Mouse (Mus musculus) gastrocnemius, postnatal 14 days (tissue): ENCODE data around the gene Cd300ld4. TPM values are rescaled to one million over a fixed set of nuclear protein-coding genes. Genes with fewer than 3 reads are reported as not detected.

Experiments
- DNase-seq: peaks from one replicate; pipeline ENCODE4 v3.0.0; 2021; ENCODE audit warnings: mixed read lengths
- intact Hi-C: fragments of 180-260 bp; cut with DNase I; formaldehyde crosslinking; loops from one replicate; pipeline ENCODE4 v1.15.1; 2025; ENCODE audit warnings: low total_unique reads
- total RNA-seq, 2 experiments: library from RNA; stranded (reverse); gene quantifications; 2 replicates each; pipeline ENCODE4 v1.2.3; 2021

Gene Cd300ld4
- total RNA-seq, 2 experiments from 2014 or later = 1.1 TPM; not detected in 1

DNA sequence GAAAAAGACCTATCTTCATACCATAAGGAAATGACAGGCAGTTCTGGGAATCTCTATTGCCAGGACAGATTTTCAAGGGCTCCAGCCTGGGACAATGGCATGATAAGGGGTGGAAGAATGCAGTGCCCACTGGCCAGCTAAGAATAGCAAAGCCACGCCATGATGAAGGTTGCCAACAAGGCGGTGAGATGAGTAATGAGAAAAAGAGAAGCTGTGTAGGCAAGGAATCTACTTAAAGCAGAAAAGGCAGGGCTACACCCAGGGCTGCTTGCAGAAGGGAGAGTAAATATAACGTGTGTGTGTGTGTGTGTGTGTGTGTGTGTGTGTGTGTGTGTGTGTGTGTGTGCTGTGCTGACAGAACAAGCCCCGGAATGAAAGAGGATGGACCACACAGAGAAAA is 44.9 kb downstream of the Cd300ld4 start:
- no peak for DNase-seq
- intact Hi-C loops = no loop called here

DNA sequence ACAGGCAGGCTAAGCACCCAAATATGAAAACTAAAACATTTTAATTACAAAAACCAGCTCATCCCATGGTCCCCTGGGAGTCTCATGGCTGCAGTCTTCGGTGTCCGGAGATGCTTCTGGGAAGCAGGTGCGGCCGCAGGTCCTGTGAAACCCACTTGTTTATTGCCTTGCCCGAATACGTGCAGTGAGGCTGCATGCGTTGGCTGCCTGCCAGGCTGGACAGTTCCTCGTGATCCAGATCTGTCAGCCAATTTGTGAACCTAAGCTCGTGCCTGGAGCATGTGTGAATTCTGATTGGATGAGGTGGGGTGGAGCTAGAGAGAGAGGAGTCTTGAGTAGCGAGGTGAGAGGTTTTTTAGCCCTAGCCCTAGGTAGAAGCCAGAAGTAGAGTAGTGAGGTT is 54.1 kb downstream of the Cd300ld4 start:
- no peak for DNase-seq
- intact Hi-C loops = no loop called here

Other genes with a start within 250 kb of the Cd300ld4 start
- gene Btbd17, start 231.1 kb downstream of the Cd300ld4 start, total RNA-seq = 1 to 10 TPM in 1 of 2 experiments, under 1 TPM in 1; 0.38 to 1.1 TPM
- not detected for gene Gpr142, start 228.1 kb downstream of the Cd300ld4 start, total RNA-seq
- gene Gprc5c, start 175.9 kb downstream of the Cd300ld4 start, total RNA-seq = 10 to 100 TPM; 39.1 to 43.0 TPM
- under 1 TPM; 0.55 to 0.84 TPM for gene Cd300a, start 137.0 kb downstream of the Cd300ld4 start, total RNA-seq
- under 1 TPM; 0.13 to 0.78 TPM for gene Cd300lb, start 92.6 kb downstream of the Cd300ld4 start, total RNA-seq
- not detected for gene Cd300c, start 57.9 kb downstream of the Cd300ld4 start, total RNA-seq
- gene Cd300ld, start 37.1 kb downstream of the Cd300ld4 start, total RNA-seq = under 1 TPM; 0.24 to 0.37 TPM
- under 1 TPM; 0.64 to 0.84 TPM for gene Cd300c2, start 25.1 kb downstream of the Cd300ld4 start, total RNA-seq
- not detected for gene Cd300ld2, start 10.8 kb downstream of the Cd300ld4 start, total RNA-seq
- gene Cd300ld5, start 10.8 kb upstream of the Cd300ld4 start, total RNA-seq = 1 to 10 TPM in 1 of 2 experiments, not detected in 1; 3.3 TPM
- 1 to 10 TPM in 1 of 2 experiments, not detected in 1; 3.1 TPM for gene Cd300ld3, start 21.4 kb upstream of the Cd300ld4 start, total RNA-seq
- not detected for gene Cd300e, start 35.2 kb upstream of the Cd300ld4 start, total RNA-seq
- under 1 TPM; 0.62 TPM for gene Rab37, start 64.4 kb upstream of the Cd300ld4 start, total RNA-seq
- gene Cd300lf, start 107.0 kb upstream of the Cd300ld4 start, total RNA-seq = not detected
- gene Slc9a3r1, start 136.3 kb upstream of the Cd300ld4 start, total RNA-seq = 1 to 10 TPM; 4.9 to 5.9 TPM
- 1 to 10 TPM; 4.5 to 4.9 TPM for gene Tmem104, start 160.5 kb upstream of the Cd300ld4 start, total RNA-seq
- 10 to 100 TPM; 13.1 to 14.0 TPM for gene Nat9, start 160.8 kb upstream of the Cd300ld4 start, total RNA-seq
- not detected for gene Grin2c, start 240.2 kb upstream of the Cd300ld4 start, total RNA-seq